ENCODE assay signal across 8 mouse cellular contexts in genomic region chr9:99141171-99141570, GRCm38 (mm10). TPM values are rescaled to one million over a fixed set of nuclear protein-coding genes. Genes with fewer than 3 reads are reported as not detected.
DNase-seq lines count a peak whose midpoint lies in the region; ATAC-seq lines count a peak whose summit lies in the region.
"Had no signal": no experiment of that assay in that cellular context is flagged by ENCODE, and none has a peak within 500 bp of the region (broad histone marks: within the 10 kb centered on the region; RNA-seq: fewer than 3 reads in every experiment).

No protein-coding gene starts in this region.

- H3K4me2 ChIP-seq in kidney, embryonic 14.5 days (replicated peaks; ENCODE audit: low read depth, low read length) = peak overlapping the region; percentile 81; the same call in 1 of the 2 replicates
- H3K4me2 ChIP-seq in embryonic facial prominence, embryonic 12.5 days (replicated peaks) = peak overlapping the region; percentile 78; the same call in 1 of the 2 replicates
- H3K4me2 ChIP-seq in midbrain, embryonic 14.5 days (ENCODE audit: low read length) = peak overlapping the region; percentile 65

- H3K9me3 ChIP-seq in kidney, embryonic 14.5 days (ENCODE audit: control insufficient read depth, low read length) = no peaks in the 10 kb centered on the region
- no peaks in the 10 kb centered on the region for H3K9me3 ChIP-seq in embryonic facial prominence, embryonic 12.5 days
- no peaks in the 10 kb centered on the region for H3K9me3 ChIP-seq in hindbrain, embryonic 10.5 days
- H3K9me3 ChIP-seq in midbrain, embryonic 14.5 days (ENCODE audit: control insufficient read depth, low read length) = no peaks in the 10 kb centered on the region

- no peak for ATAC-seq in kidney, embryonic 14.5 days (ENCODE audit: low FRiP score, low TSS enrichment)
- no peak for ATAC-seq in embryonic facial prominence, embryonic 12.5 days (ENCODE audit: insufficient number of reproducible peaks, insufficient read depth, low FRiP score, low TSS enrichment)
- no peak for ATAC-seq in midbrain, embryonic 14.5 days (ENCODE audit: low FRiP score, low TSS enrichment)

- H3K9ac ChIP-seq in kidney, embryonic 14.5 days (ENCODE audit: low read depth, low read length) = no peak overlapping the region
- no peak overlapping the region for H3K9ac ChIP-seq in embryonic facial prominence, embryonic 12.5 days
- no peak overlapping the region for H3K9ac ChIP-seq in midbrain, embryonic 14.5 days (replicated peaks; ENCODE audit: low read length)

- no peak overlapping the region for H3K27ac ChIP-seq in kidney, embryonic 14.5 days (ENCODE audit: low read depth, low read length)
- no peak overlapping the region for H3K27ac ChIP-seq in embryonic facial prominence, embryonic 12.5 days
- no peak overlapping the region for H3K27ac ChIP-seq in hindbrain, embryonic 10.5 days
- no peak overlapping the region for H3K27ac ChIP-seq in midbrain, embryonic 14.5 days (replicated peaks; ENCODE audit: low read depth, low read length)

- H3K4me1 ChIP-seq in kidney, embryonic 14.5 days (ENCODE audit: control insufficient read depth, insufficient read depth, low read length) = 0 out of 2 replicates have a peak, but pooled peaks cover 3% of the 10 kb centered on the region
- 0 out of 2 replicates have a peak, but pooled peaks cover 3% of the 10 kb centered on the region for H3K4me1 ChIP-seq in embryonic facial prominence, embryonic 12.5 days
- H3K4me1 ChIP-seq in hindbrain, embryonic 10.5 days (replicated peaks) = peaks cover 19% of the 10 kb centered on the region
- peaks cover 17% of the 10 kb centered on the region for H3K4me1 ChIP-seq in midbrain, embryonic 14.5 days (ENCODE audit: control insufficient read depth, insufficient read depth, low read length)

- DNase-seq in kidney, postnatal 4 days = no peak
- no peak for DNase-seq in hindbrain, embryonic 10.5 days (ENCODE audit: low spot score)
- no peak for DNase-seq in midbrain, embryonic 14.5 days
- no peak for DNase-seq in frontal cortex, postnatal 14 days (ENCODE audit: low spot score in 2 of 2)
- DNase-seq in adrenal gland, postnatal 25 days = no peak

- H3K4me3 ChIP-seq in kidney, embryonic 14.5 days (ENCODE audit: low read length) = no peak overlapping the region
- no peak overlapping the region for H3K4me3 ChIP-seq in embryonic facial prominence, embryonic 12.5 days
- peak overlapping the region; percentile 83 for H3K4me3 ChIP-seq in hindbrain, embryonic 10.5 days
- H3K4me3 ChIP-seq in midbrain, embryonic 14.5 days (replicated peaks; ENCODE audit: low read depth, low read length) = no peak overlapping the region

- peaks cover 17% of the 10 kb centered on the region; the same call in 1 of the 2 replicates for H3K27me3 ChIP-seq in kidney, embryonic 14.5 days (ENCODE audit: control insufficient read depth, insufficient read depth, low read length)
- 0 out of 2 replicates have a peak, but pooled peaks cover 13% of the 10 kb centered on the region for H3K27me3 ChIP-seq in embryonic facial prominence, embryonic 12.5 days
- H3K27me3 ChIP-seq in hindbrain, embryonic 10.5 days (ENCODE audit: insufficient read depth, poor library complexity, severe bottlenecking) = peaks cover 26% of the 10 kb centered on the region
- H3K27me3 ChIP-seq in midbrain, embryonic 14.5 days (ENCODE audit: control insufficient read depth, insufficient read depth, low read length) = peaks cover 5% of the 10 kb centered on the region; the same call in 1 of the 2 replicates
- H3K27me3 ChIP-seq: Patski had no signal

- 44% methylated on average over 3 of the region's 3 CpGs for WGBS in kidney, embryonic 14.5 days
- WGBS in embryonic facial prominence, embryonic 12.5 days = 47% methylated on average over 3 of the region's 3 CpGs
- WGBS in hindbrain, embryonic 10.5 days = 43% methylated on average over 3 of the region's 3 CpGs
- 50% methylated on average over 3 of the region's 3 CpGs for WGBS in midbrain, embryonic 14.5 days

- no peaks in the 10 kb centered on the region for H3K36me3 ChIP-seq in kidney, embryonic 14.5 days (ENCODE audit: control insufficient read depth, insufficient read depth, low read length)
- no peaks in the 10 kb centered on the region for H3K36me3 ChIP-seq in embryonic facial prominence, embryonic 12.5 days
- H3K36me3 ChIP-seq in hindbrain, embryonic 10.5 days = no peaks in the 10 kb centered on the region
- H3K36me3 ChIP-seq in midbrain, embryonic 14.5 days (ENCODE audit: control insufficient read depth, insufficient read depth, low read length) = no peaks in the 10 kb centered on the region

RNA-seq across cellular contexts. Expression of gene Pik3cb, which starts 0.8 kb away (rescaled TPM):
- 1.0 and 1.1 TPM in 2 replicates for polyA plus RNA-seq in kidney, embryonic 14.5 days (2014; fragmentation: Nextera tagmentation; extraction: Ambion mirVana)
- polyA plus RNA-seq in embryonic facial prominence, embryonic 12.5 days (2016; fragmentation: Nextera tagmentation; extraction: Ambion mirVana) = 2.0 and 2.5 TPM in 2 replicates
- polyA plus RNA-seq in hindbrain, embryonic 10.5 days (2016; fragmentation: Nextera tagmentation; extraction: Ambion mirVana) = 1.6 and 2.8 TPM in 2 replicates
- 4.7 and 5.9 TPM in 2 replicates for polyA plus RNA-seq in midbrain, embryonic 14.5 days (2014; fragmentation: Nextera tagmentation; extraction: Ambion mirVana)
- total RNA-seq in adrenal gland, postnatal 25 days (2021) = 15.0 and 15.2 TPM in 2 replicates
